Mouse (Mus musculus): ENCODE measurements around the gene Ripply1.

DNA sequence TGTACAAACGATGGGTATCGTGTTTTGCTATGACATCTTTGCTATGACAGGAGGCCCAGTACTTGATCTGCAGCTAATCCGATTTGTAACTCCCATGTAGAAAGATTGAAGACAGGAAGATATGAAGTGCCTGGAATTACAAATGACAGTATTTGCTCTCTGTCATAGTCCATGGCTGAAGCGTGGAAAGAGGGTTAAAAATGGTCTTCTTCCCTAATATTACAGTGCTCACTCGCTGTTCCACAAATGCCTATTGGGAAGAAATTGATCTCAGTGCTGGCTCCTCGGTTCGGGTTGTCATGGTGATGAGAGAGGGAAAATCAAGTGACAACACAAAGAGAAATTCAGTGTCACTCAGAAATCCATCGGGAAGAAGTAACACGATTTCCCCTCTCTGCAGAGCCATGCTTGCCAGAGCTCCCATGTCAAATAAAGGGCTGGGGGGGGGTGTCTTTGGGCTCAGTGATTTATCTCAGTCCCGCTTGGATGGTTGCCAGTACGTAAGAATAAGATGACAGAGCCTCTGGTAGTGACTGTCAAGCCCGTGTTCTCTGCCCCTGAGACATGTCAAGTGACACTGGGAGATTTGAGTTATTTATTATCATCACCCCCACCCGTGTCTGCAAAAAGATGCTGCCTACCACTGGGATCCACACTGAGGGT lies 12.0 kb downstream of the Ripply1 start:
- TF ChIP-seq POLR2A (IDR thresholded peaks at IDR 0.05; ENCODE audit: control insufficient read depth, low read depth, low read length) (no peak), CTCF (IDR thresholded peaks at IDR 0.05; ENCODE audit: control insufficient read depth, insufficient read depth, insufficient replicate concordance, low read depth, low read length) (no peak)

Data from testis, adult 2 months (tissue).